Mouse (Mus musculus) layer of hippocampus, adult 18-20 months (tissue): ENCODE measurements at regions not wholly inside any gene's neighbourhood (a gene's known extent, or its start where the extent isn't known, plus 50 kb on each side); places are given as distances from the start of the nearest gene placed in this dataset.
"Not testable (repeated sequence)": the region's sequence is repeated elsewhere in the genome, so short reads cannot be mapped to it uniquely, and the experiment has no call there.

Experiments used
- DNase-seq, 2 experiments: peaks; one replicate each; pipeline ENCODE4 v3.0.0; 2022; ENCODE audit warnings: low spot score in 2 of 2

DNA sequence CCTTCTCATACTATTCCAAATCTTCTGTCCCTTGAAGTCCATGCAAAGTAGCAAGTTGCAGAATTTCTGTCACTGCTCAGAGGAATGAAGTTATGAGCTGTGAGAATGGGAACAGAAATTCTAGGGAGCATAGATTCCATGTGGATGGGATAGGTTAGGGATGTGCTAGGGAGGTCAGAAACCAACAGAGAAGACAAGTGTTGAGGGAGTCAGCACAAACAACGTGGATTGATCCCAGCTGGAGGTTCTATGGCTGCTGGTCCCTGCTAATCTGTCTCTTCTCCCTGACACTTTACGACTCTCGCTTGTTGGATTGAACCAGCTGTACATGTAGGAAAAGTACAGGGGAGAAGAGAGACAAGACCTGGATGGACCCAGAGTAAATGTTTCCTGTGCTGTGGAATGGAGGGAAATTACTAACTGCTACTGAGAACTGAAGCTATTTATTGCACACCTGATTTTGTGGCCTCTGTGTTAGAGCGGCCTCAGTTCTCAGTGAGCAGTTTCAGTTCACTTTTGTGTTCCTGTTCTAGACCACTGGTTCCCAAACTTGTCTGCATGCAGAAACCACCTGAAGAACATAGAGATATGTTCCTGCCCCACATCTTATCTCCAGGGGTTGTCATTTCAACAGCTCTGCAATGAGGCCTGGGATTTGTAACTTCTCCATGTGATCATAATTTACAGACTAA is 151.0 kb downstream of the Ube2e3 start:
- DNase-seq = no peak

DNA sequence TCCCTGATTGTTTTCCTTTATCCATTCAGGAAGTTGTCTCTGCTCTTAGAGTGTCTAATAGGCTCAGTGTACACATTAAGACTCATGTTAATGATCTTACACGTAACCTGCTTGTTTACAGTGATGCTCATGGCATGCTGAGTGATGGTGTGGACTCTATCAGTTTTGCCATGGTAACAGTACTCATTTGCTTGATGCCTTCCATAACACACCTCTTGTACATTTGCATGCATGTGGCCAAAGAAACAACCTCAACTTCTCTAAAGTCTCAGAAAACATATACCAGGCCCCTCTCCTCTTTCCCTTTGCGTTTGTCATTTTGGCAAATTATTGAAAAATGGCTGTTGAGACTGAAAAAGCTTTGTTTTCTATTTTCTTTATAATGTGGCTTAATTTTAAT is 155.0 kb downstream of the Ube2e3 start:
- no peak for DNase-seq

DNA sequence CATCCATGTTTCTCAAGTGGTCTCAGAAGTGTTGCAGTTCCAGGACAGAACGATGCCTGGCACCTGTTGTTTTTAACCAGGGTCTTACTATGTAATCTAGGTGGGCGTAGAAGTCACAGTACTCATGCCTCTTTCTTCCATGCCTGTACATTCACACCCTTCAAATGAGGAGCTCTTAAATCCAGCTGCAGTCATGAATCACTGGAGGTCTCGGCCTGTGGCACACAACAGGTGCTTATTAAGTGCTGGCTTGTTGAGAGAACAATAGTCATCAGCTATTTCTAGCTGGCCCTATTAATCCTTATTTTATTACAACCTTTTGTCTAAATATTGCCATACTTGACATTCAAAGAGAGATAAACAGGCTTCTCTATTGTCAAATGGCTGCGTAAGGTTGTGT is 157.8 kb downstream of the Ube2e3 start:
- no peak for DNase-seq

- no peak for DNase-seq
These were observed 163.1 kb downstream of the Ube2e3 start for GRCm38 (mm10) chr2:79030990-79031389.

DNA sequence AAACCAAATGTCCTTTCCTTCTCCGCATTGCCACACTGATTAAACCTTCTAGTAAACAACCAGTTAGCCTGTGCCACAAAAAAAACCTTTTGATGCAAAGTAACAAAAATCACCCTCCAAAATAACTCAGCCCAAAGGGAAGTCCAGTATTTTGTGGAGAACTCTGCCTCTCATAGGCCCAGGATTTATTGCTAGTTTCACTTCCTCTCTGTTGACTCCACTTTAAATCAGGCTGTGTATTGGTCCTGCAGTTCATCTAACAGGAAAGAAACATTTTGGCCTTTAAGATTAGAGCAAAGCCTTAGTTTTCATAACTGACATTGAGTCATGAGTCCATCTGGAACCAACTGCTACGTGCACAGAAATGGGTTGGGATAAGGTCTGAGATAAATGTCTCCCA is 168.4 kb downstream of the Ube2e3 start:
- no peak for DNase-seq

- DNase-seq = no peak
These were observed 170.7 kb downstream of the Ube2e3 start for GRCm38 (mm10) chr2:79038624-79039023.

DNA sequence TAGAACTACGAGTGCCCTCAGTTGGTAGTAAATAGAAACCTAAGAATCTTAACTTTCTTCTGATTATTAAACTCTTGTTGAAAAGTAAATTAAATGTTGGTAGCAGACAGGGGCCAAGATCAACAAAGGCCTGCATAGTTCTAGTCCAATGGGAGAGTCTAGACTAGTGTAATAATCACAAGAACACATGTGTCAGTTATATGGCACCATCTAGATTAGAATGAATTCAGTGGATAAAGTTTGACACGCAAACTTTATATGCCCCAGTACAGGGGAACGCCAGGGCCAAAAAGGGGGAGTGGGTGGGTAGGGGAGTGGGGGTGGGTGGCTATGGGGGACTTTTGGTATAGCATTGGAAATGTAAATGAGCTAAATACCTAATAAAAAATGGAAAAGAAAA is 176.9 kb downstream of the Ube2e3 start:
- DNase-seq = not testable (repeated sequence)

GRCm38 (mm10) chr2:79045508-79045907 is 177.6 kb downstream of the Ube2e3 start:
- no peak for DNase-seq

- peak in 1 of 2 experiments; percentile 37 for DNase-seq
These were observed 180.1 kb downstream of the Ube2e3 start for GRCm38 (mm10) chr2:79048020-79048419.

DNA sequence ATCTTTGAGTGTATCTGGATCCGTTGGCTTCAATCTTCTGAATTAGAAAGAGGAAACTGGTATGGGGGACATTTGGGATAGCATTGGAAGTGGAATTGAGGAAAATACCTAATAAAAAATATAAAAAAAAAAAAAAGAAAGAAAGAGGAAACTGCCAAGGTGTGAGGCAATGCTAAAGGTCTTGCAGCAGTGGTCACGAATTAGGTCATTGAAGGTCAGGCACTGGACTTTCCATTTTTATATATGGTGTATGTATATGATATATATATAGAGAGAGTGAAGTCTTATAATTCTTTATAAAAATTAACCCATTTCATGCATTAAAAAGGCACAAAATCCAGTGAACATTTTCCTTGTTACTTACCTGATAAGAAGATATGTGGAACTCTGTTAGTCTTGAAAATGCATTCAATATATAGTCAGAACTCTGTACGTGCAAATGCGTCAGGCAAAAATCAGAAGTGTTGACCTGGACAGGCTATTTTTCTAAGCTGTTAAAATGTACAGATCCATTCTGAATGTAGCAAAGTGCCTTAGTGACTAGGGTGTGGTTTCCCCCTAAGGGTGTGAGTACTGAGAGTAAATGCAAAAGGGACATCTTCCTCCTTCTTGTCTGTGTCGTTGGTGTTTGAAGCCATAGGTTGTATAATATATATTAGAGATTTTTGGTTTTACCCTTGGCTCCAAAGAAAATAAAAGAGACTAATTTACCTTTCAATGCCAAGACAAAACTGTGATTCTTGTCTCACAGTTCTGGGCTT is 181.0 kb downstream of the Ube2e3 start:
- DNase-seq = no peak

GRCm38 (mm10) chr2:79050495-79051046 is 182.6 kb downstream of the Ube2e3 start:
- peak in 1 of 2 experiments; percentile 12 for DNase-seq

DNA sequence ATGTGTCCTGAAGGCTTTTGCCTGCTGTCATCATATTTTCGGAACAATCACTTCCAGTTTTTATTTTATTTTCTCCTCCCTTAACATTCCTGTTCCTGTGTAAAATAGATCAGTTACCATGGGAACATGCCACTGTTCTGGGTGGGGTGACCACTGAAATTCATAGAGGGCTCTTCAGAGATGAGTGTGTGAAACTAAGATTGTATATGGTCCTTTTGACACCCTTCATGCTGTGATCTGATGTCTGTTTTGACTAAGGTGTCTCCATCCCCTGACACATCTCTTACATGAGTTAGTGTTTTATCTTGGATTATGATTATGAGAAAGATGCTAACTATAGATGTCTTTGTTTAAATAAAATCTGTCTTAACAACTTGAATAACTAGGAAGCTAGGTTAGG is 184.3 kb downstream of the Ube2e3 start:
- no peak for DNase-seq

GRCm38 (mm10) chr2:79056138-79056537 is 188.2 kb downstream of the Ube2e3 start:
- peak in 1 of 2 experiments; percentile 20 for DNase-seq

DNA sequence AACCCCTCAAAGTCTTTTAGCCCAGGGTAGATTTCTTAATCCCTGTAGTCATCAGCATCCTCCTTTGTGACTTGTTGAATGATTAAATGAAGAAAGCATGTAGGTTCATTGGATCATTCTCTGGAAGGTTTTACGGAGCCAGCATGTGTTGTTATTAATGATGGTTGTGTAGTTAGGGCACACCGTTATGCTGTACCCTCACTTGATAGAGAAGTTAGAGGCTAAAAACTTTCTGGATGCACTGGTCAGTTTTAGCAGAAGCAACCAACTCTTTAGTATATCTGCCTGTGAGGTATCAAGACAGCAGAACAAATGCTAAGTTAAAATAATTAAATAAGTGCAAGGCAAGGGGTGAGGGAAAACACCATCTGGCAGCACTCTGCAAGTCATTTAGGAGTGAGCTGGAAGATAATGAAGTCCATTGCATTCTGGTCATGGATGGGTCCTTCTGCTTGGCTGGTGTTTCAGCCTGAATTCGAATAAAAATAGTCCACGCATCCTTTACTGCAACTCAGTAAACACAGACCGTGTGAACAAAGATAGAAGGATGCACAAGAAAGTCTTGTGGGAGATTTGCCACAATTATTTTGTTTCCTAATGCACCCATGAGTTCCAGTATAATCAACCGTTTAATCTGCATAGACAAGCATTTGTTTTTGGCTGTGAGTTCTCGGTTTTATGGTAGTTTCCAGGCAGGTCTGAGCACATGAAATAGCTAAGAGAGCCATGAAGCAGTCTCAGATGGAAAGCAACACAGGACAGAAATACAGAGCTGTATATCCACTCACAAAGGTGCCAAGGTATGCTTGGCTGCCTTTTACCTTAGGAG is 191.4 kb downstream of the Ube2e3 start:
- DNase-seq = peak in 1 of 2 experiments; percentile 12

DNA sequence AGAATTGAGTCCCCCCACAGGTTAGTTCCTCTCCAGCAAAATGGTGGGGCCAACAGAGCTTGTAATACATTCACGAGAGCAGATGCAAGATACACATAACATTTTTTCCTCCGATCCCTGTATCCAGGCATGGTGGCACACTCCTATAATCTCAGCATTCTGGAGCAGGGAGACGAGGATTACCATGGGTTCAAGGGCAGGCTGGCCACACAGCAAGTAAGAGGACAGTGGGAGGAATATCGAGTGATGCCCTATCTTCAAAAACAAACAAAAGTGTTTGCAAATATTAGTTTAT is 192.0 kb downstream of the Ube2e3 start:
- DNase-seq = no peak

DNA sequence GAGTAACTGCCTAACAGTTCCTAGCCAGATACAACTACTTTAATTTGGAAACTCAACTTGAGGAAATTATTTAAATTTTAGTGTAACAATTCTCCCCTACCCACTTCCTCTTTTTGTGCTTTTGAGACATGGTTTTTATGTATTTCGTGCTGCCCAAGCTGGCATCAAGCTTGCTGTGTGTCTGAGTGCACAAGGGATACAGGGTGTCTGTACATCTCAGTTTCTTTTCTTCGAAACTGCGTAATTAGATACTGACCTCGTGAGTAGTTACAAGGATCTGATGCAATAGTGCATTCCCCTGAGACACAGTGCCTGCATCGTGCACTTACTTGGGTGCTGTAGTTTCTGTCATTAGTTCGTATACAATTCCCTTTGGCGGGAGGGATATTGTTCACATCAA is 192.4 kb downstream of the Ube2e3 start:
- DNase-seq = no peak

- peak; percentile 26 to 76 for DNase-seq
These were observed 193.6 kb upstream of the Itga4 start for GRCm38 (mm10) chr2:79061645-79062044.

DNA sequence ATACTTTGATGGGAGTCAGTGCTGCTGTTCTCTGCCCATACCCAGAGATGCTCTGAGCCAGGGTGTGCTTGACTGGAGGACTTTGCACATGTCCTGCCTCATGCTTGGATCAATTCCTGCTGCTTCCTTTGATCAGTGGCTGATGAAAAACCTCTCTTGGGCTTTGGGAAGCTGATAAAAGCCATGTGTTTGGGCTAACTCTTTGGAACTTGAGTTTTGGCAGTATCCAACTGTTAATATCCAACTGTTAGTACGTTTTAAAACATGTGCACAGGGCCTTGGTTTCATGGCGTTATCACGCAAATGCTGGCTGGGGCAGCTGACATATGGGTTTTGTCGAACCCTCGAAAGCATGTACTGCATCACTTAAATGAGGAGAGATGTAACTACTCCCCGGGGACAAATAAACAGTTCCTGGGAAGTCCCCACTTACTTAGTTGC is 193.0 kb upstream of the Itga4 start:
- peak in 1 of 2 experiments; percentile 55 for DNase-seq

- no peak for DNase-seq
These were observed 191.6 kb upstream of the Itga4 start for GRCm38 (mm10) chr2:79063641-79064040.

DNA sequence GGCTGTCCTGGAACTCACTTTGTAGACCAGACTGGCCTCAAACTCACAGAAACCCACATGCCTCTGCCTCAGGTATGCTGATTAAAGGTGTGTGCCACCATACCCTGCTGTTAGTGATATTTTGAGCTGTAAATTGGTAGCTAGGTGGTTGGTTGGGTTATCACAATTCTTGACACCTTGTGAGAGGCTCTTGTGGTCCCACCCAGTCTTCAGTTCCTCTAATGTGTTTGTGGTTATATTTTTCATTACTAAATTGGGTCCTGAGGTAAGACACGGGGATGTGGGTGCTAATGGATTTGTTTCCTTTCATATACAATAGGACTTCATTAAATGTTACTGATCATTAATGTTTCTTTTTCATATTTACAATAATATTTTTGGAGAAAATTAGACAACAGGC is 189.9 kb upstream of the Itga4 start:
- no peak for DNase-seq

DNA sequence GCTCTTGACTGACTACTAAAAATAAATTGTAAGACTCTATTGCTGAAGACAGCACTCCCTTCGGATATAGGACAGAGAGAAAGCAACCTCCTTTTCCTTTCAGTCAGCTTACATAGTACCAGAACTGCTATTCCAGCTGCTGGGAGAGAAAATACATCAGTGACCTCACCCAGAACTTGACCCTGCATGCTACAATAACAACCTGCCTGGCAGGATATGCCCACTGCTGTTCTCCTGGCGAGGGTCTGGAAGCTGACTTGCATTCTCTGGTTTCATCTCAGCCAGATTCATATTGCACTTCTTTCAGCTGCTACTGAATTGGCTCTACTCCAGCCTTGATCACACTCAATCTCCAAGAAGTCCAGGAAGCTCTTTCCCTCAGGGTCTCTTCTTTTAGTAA is 179.1 kb upstream of the Itga4 start:
- DNase-seq = no peak
